Mouse (Mus musculus) lung, embryonic 14.5 days (tissue): ENCODE measurements around the gene Gm13287. TPM values are rescaled to one million over a fixed set of nuclear protein-coding genes. Genes with fewer than 3 reads are reported as not detected.
A peak's percentile ranks its signal among the peaks of the same experiment; 100 is the strongest.
"Not testable (repeated sequence)": the region's sequence is repeated elsewhere in the genome, so short reads cannot be mapped to it uniquely, and the experiment has no call there.

Experiments
- ATAC-seq: fragments of 200-750 bp; cut with Nextera tagmentation; 2 replicates; pipeline ENCODE4 v1.8.0; 2017; ENCODE audit warnings: mild to moderate bottlenecking, moderate TSS enrichment, moderate library complexity; ENCODE audit not compliant: insufficient read depth
- DNase-seq: peaks from one replicate; pipeline ENCODE4 v3.0.0-alpha.2; 2015
- H3K27ac ChIP-seq: fragments of 300-500 bp; sonication (generic); 2 replicates; pipeline ENCODE4 v1.5.1; 2014; ENCODE audit warnings: low read depth, mild to moderate bottlenecking, moderate library complexity
- H3K27me3 ChIP-seq: fragments of 300-500 bp; sonication (generic); 2 replicates; pipeline ENCODE4 v1.6.1; 2014; ENCODE audit warnings: low read length, control low read depth; ENCODE audit not compliant: insufficient read depth
- H3K36me3 ChIP-seq: fragments of 300-500 bp; sonication (generic); 2 replicates; pipeline ENCODE4 v1.6.1; 2014; ENCODE audit warnings: control low read depth; ENCODE audit not compliant: insufficient read depth
- H3K4me1 ChIP-seq: fragments of 300-500 bp; sonication (generic); 2 replicates; pipeline ENCODE4 v1.6.1; 2014; ENCODE audit warnings: antibody characterized with exemption, control low read depth; ENCODE audit not compliant: insufficient read depth
- H3K4me2 ChIP-seq: fragments of 300-500 bp; sonication (generic); 2 replicates; pipeline ENCODE4 v1.6.1; 2014; ENCODE audit warnings: mild to moderate bottlenecking
- H3K4me3 ChIP-seq: fragments of 300-500 bp; sonication (generic); 2 replicates; pipeline ENCODE4 v1.5.1; 2014; ENCODE audit warnings: low read depth, low read length
- H3K9ac ChIP-seq: fragments of 300-500 bp; sonication (generic); 2 replicates; pipeline ENCODE4 v1.6.1; 2014
- H3K9me3 ChIP-seq: fragments of 300-500 bp; sonication (generic); 2 replicates; pipeline ENCODE4 v1.6.1; 2016; ENCODE audit warnings: low read depth, low read length, control low read depth
- CTCF ChIP-seq: IDR thresholded peaks from 2 replicates; pipeline ENCODE4 v1.5.1; 2016; ENCODE audit warnings: antibody characterized with exemption, low read depth
- WGBS: fragments of 180-500 bp; shearing (Covaris S2); extraction: QIAGEN DNeasy Blood & Tissue Kit; methylation state at CpG from one replicate; pipeline ENCODE4 v1.1.7; 2014; 5-methylcytosine and 5-hydroxymethylcytosine counted together
- polyA plus RNA-seq: library from polyadenylated mRNA; unstranded; fragments of >200 nt; fragmentation: Nextera tagmentation; extraction: Ambion mirVana; gene quantifications from 2 replicates; pipeline ENCODE4 v1.2.1, GENCODE M21; 2014

Gm13287 gene
- polyA plus RNA-seq: not detected in 2 replicates

GRCm38 (mm10) chr4:88802954-88803353 is at the start of gene Gm13287:
Gene Gm13287 (plus strand): TSS chr4:88803254.
- not testable (repeated sequence) for DNase-seq, H3K9ac ChIP-seq, H3K4me1 ChIP-seq, ATAC-seq, H3K36me3 ChIP-seq, H3K9me3 ChIP-seq, H3K4me3 ChIP-seq, H3K27ac ChIP-seq, H3K27me3 ChIP-seq
- 0 out of 2 replicates have a peak within 1 kb of the TSS, but pooled peaks have one; percentile 25 for H3K4me2 ChIP-seq
- no CpG with 5 or more reads among the region's 29 CpGs for WGBS

DNA sequence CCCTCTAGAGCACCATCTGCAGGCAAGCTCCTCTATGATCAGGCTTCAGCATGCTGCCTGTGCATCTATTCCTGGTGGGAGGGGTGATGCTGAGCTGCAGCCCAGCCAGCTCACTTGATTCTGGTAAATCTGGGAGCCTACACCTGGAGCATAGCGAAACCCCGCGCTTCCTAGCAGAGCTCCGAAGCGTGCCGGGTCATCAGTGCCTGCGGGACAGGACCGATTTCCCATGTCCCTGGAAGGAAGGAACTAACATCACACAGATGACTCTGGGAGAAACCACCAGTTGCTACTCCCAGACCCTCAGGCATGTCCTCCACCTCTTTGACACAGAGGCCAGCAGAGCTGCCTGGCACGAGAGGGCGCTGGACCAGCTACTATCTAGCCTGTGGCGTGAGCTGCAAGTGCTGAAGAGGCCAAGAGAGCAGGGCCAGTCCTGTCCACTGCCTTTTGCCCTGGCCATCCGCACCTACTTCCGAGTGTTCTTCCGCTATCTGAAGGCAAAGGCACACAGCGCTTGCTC is 48.2 kb upstream of the Gm13287 start, which contains the start of gene Gm13271:
Gene Gm13271 (plus strand): TSS at position 51 of the 523 bp plus-strand sequence.
- not testable (repeated sequence) for DNase-seq, H3K4me1 ChIP-seq, H3K36me3 ChIP-seq, H3K4me3 ChIP-seq, H3K4me2 ChIP-seq, ATAC-seq, H3K27me3 ChIP-seq, H3K9ac ChIP-seq, H3K27ac ChIP-seq, H3K9me3 ChIP-seq
- 73% methylated on average over 15 of the region's 15 CpGs for WGBS
- TF ChIP-seq CTCF: 0 out of 2 replicates have a peak, but pooled peaks have one; percentile 16

- H3K36me3 ChIP-seq, ATAC-seq, H3K27me3 ChIP-seq, H3K4me1 ChIP-seq, H3K9me3 ChIP-seq: not testable (repeated sequence)
- Histone ChIP-seq H3K9ac (peak overlapping the region; percentile 67), H3K27ac (peak overlapping the region; percentile 97), H3K4me3 (peak overlapping the region; percentile 46), H3K4me2 (peak overlapping the region; percentile 68)
- DNase-seq: peak; percentile 48
- 9% methylated on average over 28 of the region's 31 CpGs for WGBS
These were observed 46.2 kb upstream of the Gm13287 start for GRCm38 (mm10) chr4:88756581-88757513.

DNA sequence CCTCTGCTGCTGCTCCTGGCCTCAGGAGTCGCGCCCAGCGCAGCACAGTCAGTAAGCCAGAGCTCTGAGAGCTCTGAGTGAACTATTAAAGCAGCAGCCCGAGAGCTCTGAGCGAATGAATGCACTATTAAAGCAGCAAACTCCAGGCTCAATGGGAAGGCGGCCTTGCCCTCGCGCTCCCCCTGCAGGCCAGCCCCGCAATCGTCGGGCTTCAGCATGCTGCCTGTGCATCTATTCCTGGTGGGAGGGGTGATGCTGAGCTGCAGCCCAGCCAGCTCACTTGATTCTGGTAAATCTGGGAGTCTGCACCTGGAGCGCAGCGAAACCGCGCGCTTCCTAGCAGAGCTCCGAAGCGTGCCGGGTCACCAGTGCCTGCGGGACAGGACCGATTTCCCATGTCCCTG is 45.4 kb upstream of the Gm13287 start:
- peak; percentile 94 for DNase-seq
- not testable (repeated sequence) for H3K36me3 ChIP-seq, H3K4me1 ChIP-seq, H3K27me3 ChIP-seq, H3K9me3 ChIP-seq
- TF ChIP-seq CTCF: peak; percentile 85
- peak; percentile 100 for ATAC-seq
- peak overlapping the region; percentile 46 for H3K4me3 ChIP-seq
- peak overlapping the region; percentile 97 for H3K27ac ChIP-seq
- peak overlapping the region; percentile 67; the same call in 1 of the 2 replicates for H3K9ac ChIP-seq
- WGBS: 0% methylated on average over 14 of the region's 21 CpGs
- H3K4me2 ChIP-seq: peak overlapping the region; percentile 68

- H3K27ac ChIP-seq, H3K4me2 ChIP-seq, H3K4me1 ChIP-seq, ATAC-seq, H3K27me3 ChIP-seq, H3K4me3 ChIP-seq, H3K9me3 ChIP-seq, H3K9ac ChIP-seq, H3K36me3 ChIP-seq, DNase-seq: not testable (repeated sequence)
- 90% methylated on average over 9 of the region's 9 CpGs for WGBS
These were observed 44.3 kb upstream of the Gm13287 start for GRCm38 (mm10) chr4:88758751-88759150.

DNA sequence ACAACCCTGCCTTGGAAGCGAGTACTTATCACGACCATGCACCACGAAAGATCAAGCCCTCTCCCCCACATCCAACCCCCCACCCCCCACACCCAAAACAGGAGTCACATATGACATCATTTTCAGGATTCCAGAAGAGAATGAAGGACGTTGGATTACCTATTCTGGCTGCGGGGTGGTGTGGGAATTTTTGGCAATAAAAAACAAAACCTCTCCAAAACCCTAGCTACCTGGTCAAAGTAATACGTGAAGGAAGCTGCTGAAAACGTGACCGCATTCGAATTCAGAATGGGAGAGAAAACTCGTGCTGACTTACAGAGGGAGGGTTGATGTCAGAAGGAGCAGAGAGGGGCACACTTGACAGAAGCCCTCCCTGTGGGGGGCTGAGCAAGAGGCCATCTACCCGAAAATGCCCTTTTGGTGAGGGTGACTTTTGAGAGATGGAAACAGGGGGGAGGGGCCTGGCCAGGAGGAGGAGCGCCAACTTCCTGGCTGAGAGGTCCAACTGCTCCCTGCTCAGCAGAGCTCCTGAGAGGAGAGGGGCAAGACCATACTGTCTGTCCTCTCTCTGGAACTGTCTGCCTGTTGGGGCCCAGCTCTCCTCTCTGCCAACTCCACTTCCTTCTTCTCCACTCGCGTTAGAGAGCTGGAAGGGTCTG is 43.3 kb upstream of the Gm13287 start, which contains the start of gene Gm13283:
Gene Gm13283 (plus strand): TSS at position 510 of the 659 bp plus-strand sequence.
- not testable (repeated sequence) for H3K9ac ChIP-seq, ATAC-seq, DNase-seq, H3K4me1 ChIP-seq, H3K9me3 ChIP-seq, H3K27me3 ChIP-seq, H3K36me3 ChIP-seq
- Histone ChIP-seq H3K4me3 (peak within 1 kb of the TSS; percentile 22; the same call in 1 of the 2 replicates), H3K27ac (peak within 1 kb of the TSS; percentile 50; the same call in 1 of the 2 replicates), H3K4me2 (peak within 1 kb of the TSS; percentile 48; the same call in 1 of the 2 replicates)
- WGBS: 19% methylated on average over 8 of the region's 14 CpGs
